Comparison of ENCODE assay signal across 16 mouse cellular contexts in the genomic region with DNA sequence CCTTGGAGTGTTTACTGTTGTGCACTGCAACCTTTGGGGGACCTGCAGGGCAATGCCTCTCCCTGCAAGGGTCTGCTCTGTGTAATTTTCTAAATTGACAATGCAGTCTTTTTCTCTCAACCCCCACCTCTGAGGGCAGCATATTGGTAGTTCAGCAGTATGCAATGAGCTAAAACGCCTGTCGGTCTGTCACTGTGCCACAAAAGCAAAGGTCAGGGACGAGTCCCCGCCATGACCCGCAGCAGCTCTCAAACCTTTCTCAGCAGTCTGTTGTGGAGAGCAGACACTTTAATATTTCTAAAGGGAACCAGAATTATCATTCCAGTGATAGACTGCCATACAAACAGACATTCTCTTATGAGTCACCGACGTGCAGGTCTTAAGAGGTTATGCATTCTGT. TPM values are rescaled to one million over a fixed set of nuclear protein-coding genes. Genes with fewer than 3 reads are reported as not detected.
DNase-seq lines count a peak whose midpoint lies in the region; ATAC-seq lines count a peak whose summit lies in the region.
"Had no signal": no experiment of that assay in that cellular context is flagged by ENCODE, and none has a peak within 500 bp of the region (broad histone marks: within the 10 kb centered on the region; RNA-seq: fewer than 3 reads in every experiment).

No protein-coding gene starts in this region.

- H3K36me3 ChIP-seq in hindbrain, embryonic 10.5 days: no peaks in the 10 kb centered on the region
- H3K36me3 ChIP-seq in hindbrain, embryonic 11.5 days (ENCODE audit: control insufficient read depth, insufficient read depth, low read length): no peaks in the 10 kb centered on the region
- H3K36me3 ChIP-seq in liver, embryonic 16.5 days (ENCODE audit: control insufficient read depth, insufficient read depth): no peaks in the 10 kb centered on the region
- no peaks in the 10 kb centered on the region for H3K36me3 ChIP-seq in liver, embryonic 11.5 days (ENCODE audit: control insufficient read depth, insufficient read depth, low read length)
- no peaks in the 10 kb centered on the region for H3K36me3 ChIP-seq in neural tube, embryonic 13.5 days
- H3K36me3 ChIP-seq: lung, embryonic 15.5 days had no signal

- H3K4me3 ChIP-seq in hindbrain, embryonic 10.5 days: no peak overlapping the region
- H3K4me3 ChIP-seq in hindbrain, embryonic 11.5 days (ENCODE audit: low read depth, low read length): no peak overlapping the region
- H3K4me3 ChIP-seq in liver, embryonic 16.5 days (ENCODE audit: low read depth, low read length): no peak overlapping the region
- no peak overlapping the region for H3K4me3 ChIP-seq in liver, embryonic 11.5 days (ENCODE audit: low read depth, low read length)
- H3K4me3 ChIP-seq in neural tube, embryonic 13.5 days: no peak overlapping the region
- H3K4me3 ChIP-seq: lung, embryonic 15.5 days had no signal

- ATAC-seq in hindbrain, embryonic 11.5 days (ENCODE audit: low FRiP score): no peak
- ATAC-seq in liver, embryonic 16.5 days (ENCODE audit: low read depth): peak; percentile 37; the same call in 1 of the 2 replicates
- no peak for ATAC-seq in liver, embryonic 11.5 days (replicated peaks; ENCODE audit: low FRiP score)
- 0 out of 2 replicates have a peak, but pooled peaks have one; percentile 6 for ATAC-seq in neural tube, embryonic 13.5 days (ENCODE audit: low read depth)

- 28% methylated on average over 7 of the region's 7 CpGs for WGBS in hindbrain, embryonic 10.5 days
- 45% methylated on average over 7 of the region's 7 CpGs for WGBS in hindbrain, embryonic 11.5 days
- WGBS in liver, embryonic 16.5 days (ENCODE audit: insufficient replicate concordance): 63% methylated on average over 7 of the region's 7 CpGs
- WGBS in liver, embryonic 11.5 days: 70% methylated on average over 7 of the region's 7 CpGs
- WGBS in neural tube, embryonic 13.5 days: 29% methylated on average over 7 of the region's 7 CpGs

- peaks cover 60% of the 10 kb centered on the region for H3K4me1 ChIP-seq in hindbrain, embryonic 10.5 days (replicated peaks)
- H3K4me1 ChIP-seq in hindbrain, embryonic 11.5 days (replicated peaks; ENCODE audit: control insufficient read depth, insufficient read depth, low read length): peaks cover 18% of the 10 kb centered on the region; the same call in 1 of the 2 replicates
- peaks cover 10% of the 10 kb centered on the region for H3K4me1 ChIP-seq in liver, embryonic 16.5 days (ENCODE audit: control insufficient read depth, low read depth, low read length)
- H3K4me1 ChIP-seq in liver, embryonic 11.5 days (replicated peaks; ENCODE audit: control insufficient read depth, insufficient read depth, low read length): peaks cover 27% of the 10 kb centered on the region
- peaks cover 51% of the 10 kb centered on the region for H3K4me1 ChIP-seq in neural tube, embryonic 13.5 days (replicated peaks)

- H3K27ac ChIP-seq in hindbrain, embryonic 10.5 days: peak overlapping the region; percentile 67
- no peak overlapping the region for H3K27ac ChIP-seq in hindbrain, embryonic 11.5 days (ENCODE audit: low read depth, low read length)
- H3K27ac ChIP-seq in liver, embryonic 16.5 days (ENCODE audit: low read length): no peak overlapping the region
- no peak overlapping the region for H3K27ac ChIP-seq in liver, embryonic 11.5 days (ENCODE audit: low read depth, low read length)
- H3K27ac ChIP-seq in neural tube, embryonic 13.5 days (replicated peaks): peak overlapping the region; percentile 81

- no peak overlapping the region; the same call in 1 of the 2 replicates for H3K9ac ChIP-seq in hindbrain, embryonic 11.5 days (ENCODE audit: low read depth, low read length)
- H3K9ac ChIP-seq in liver, embryonic 16.5 days (ENCODE audit: low read depth, low read length): no peak overlapping the region
- no peak overlapping the region for H3K9ac ChIP-seq in liver, embryonic 11.5 days (ENCODE audit: low read depth, low read length)
- H3K9ac ChIP-seq in neural tube, embryonic 13.5 days: no peak overlapping the region
- H3K9ac ChIP-seq: lung, embryonic 15.5 days had no signal

- H3K4me2 ChIP-seq in hindbrain, embryonic 11.5 days (replicated peaks; ENCODE audit: low read depth, low read length): no peak overlapping the region
- no peak overlapping the region for H3K4me2 ChIP-seq in liver, embryonic 16.5 days (ENCODE audit: low read depth, low read length)
- H3K4me2 ChIP-seq in liver, embryonic 11.5 days: no peak overlapping the region
- no peak overlapping the region for H3K4me2 ChIP-seq in neural tube, embryonic 13.5 days

- H3K27me3 ChIP-seq in hindbrain, embryonic 10.5 days (ENCODE audit: insufficient read depth, poor library complexity, severe bottlenecking): peaks cover 13% of the 10 kb centered on the region
- no peaks in the 10 kb centered on the region for H3K27me3 ChIP-seq in hindbrain, embryonic 11.5 days (ENCODE audit: control insufficient read depth, insufficient read depth, low read length)
- no peaks in the 10 kb centered on the region; the same call in 1 of the 2 replicates for H3K27me3 ChIP-seq in liver, embryonic 16.5 days (ENCODE audit: control insufficient read depth, insufficient read depth, low read depth, low read length)
- 0 out of 2 replicates have a peak, but pooled peaks cover 4% of the 10 kb centered on the region for H3K27me3 ChIP-seq in liver, embryonic 11.5 days (replicated peaks; ENCODE audit: control insufficient read depth, insufficient read depth, low read length)
- H3K27me3 ChIP-seq in neural tube, embryonic 13.5 days: no peaks in the 10 kb centered on the region
- H3K27me3 ChIP-seq: lung, embryonic 15.5 days had no signal

- peak; percentile 40 for DNase-seq in hindbrain, embryonic 10.5 days (ENCODE audit: low spot score)
- DNase-seq in hindbrain, embryonic 11.5 days (ENCODE audit: low spot score): no peak
- no peak for DNase-seq in liver, embryonic 11.5 days (ENCODE audit: low spot score)
- DNase-seq in adrenal gland, postnatal 14 days: peak; percentile 76
- DNase-seq in cerebellum, adult 8-10 months: no peak
- DNase-seq: cerebellum, adult 2 months; right cerebral cortex, postnatal 25 days had no signal

- no peaks in the 10 kb centered on the region for H3K9me3 ChIP-seq in hindbrain, embryonic 10.5 days
- H3K9me3 ChIP-seq in hindbrain, embryonic 11.5 days (ENCODE audit: control insufficient read depth, low read length): no peaks in the 10 kb centered on the region
- H3K9me3 ChIP-seq in liver, embryonic 16.5 days (replicated peaks; ENCODE audit: control insufficient read depth, low read length): no peaks in the 10 kb centered on the region
- no peaks in the 10 kb centered on the region for H3K9me3 ChIP-seq in liver, embryonic 11.5 days (ENCODE audit: control insufficient read depth, low read length)
- no peaks in the 10 kb centered on the region for H3K9me3 ChIP-seq in neural tube, embryonic 13.5 days
- H3K9me3 ChIP-seq: lung, embryonic 15.5 days had no signal

RNA-seq across cellular contexts. Expression of a gene that starts 11.2 kb away (rescaled TPM):
- 1,143 and 1,193 TPM in 2 replicates for polyA plus RNA-seq in hindbrain, embryonic 10.5 days (2016; fragmentation: Nextera tagmentation; extraction: Ambion mirVana)
- 1,591 and 1,601 TPM in 2 replicates for polyA plus RNA-seq in hindbrain, embryonic 11.5 days (2014; fragmentation: Nextera tagmentation; extraction: Ambion mirVana)
- 332 and 366 TPM in 2 replicates for polyA plus RNA-seq in liver, embryonic 16.5 days (2015; fragmentation: Nextera tagmentation; extraction: Ambion mirVana)
- 744 and 764 TPM in 2 replicates for polyA plus RNA-seq in liver, embryonic 11.5 days (2014; fragmentation: Nextera tagmentation; extraction: Ambion mirVana)
- 430 and 435 TPM in 2 replicates for total RNA-seq in adrenal gland, postnatal 14 days (2021)
- 2,810 and 2,954 TPM in 2 replicates for polyA plus RNA-seq in neural tube, embryonic 13.5 days (2015; fragmentation: Nextera tagmentation; extraction: Ambion mirVana)

RNA-seq across cellular contexts. Expression of a gene that starts 30.4 kb away (rescaled TPM):
- not detected in 2 replicates for polyA plus RNA-seq in hindbrain, embryonic 10.5 days (2016; fragmentation: Nextera tagmentation; extraction: Ambion mirVana)
- not detected in 2 replicates for polyA plus RNA-seq in hindbrain, embryonic 11.5 days (2014; fragmentation: Nextera tagmentation; extraction: Ambion mirVana)
- not detected in 2 replicates for polyA plus RNA-seq in liver, embryonic 16.5 days (2015; fragmentation: Nextera tagmentation; extraction: Ambion mirVana)
- polyA plus RNA-seq in liver, embryonic 11.5 days (2014; fragmentation: Nextera tagmentation; extraction: Ambion mirVana): not detected in 2 replicates
- total RNA-seq in adrenal gland, postnatal 14 days (2021): not detected in 2 replicates
- 0.78 TPM in 1 of 2 replicates, not detected in the other for polyA plus RNA-seq in neural tube, embryonic 13.5 days (2015; fragmentation: Nextera tagmentation; extraction: Ambion mirVana)
- total RNA-seq: heart, adult 8-10 months; layer of hippocampus, adult 8-10 months; left cerebral cortex, postnatal 36 days; megakaryocyte-erythroid progenitor cell, adult 5-6 weeks had no signal
- polyA plus RNA-seq: cerebellum, adult 2 months; frontal cortex, adult 2 months; lung, embryonic 15.5 days; stomach, embryonic 14.5 days had no signal

Comparison
In these comparisons a context has a peak if more than half of its experiments do, and no peak if none do; other contexts are left out.
1. DNase-seq: peak in hindbrain, embryonic 10.5 days (single experiment) and adrenal gland, postnatal 14 days (single experiment); none in hindbrain, embryonic 11.5 days (single experiment), liver, embryonic 11.5 days (single experiment) and cerebellum, adult 8-10 months (single experiment).
2. H3K27ac ChIP-seq: peak in hindbrain, embryonic 10.5 days (single experiment) and neural tube, embryonic 13.5 days (single experiment); none in hindbrain, embryonic 11.5 days (single experiment), liver, embryonic 16.5 days (single experiment) and liver, embryonic 11.5 days (single experiment).
3. ATAC-seq: peak in liver, embryonic 16.5 days (single experiment) and neural tube, embryonic 13.5 days (single experiment); none in hindbrain, embryonic 11.5 days (single experiment) and liver, embryonic 11.5 days (single experiment).